Mouse (Mus musculus) heart, adult 8-10 months (tissue): Measurements from ENCODE around the gene Dkk2. TPM values are rescaled to one million over a fixed set of nuclear protein-coding genes. Genes with fewer than 3 reads are reported as not detected.

Source experiments
- DNase-seq: peaks from one replicate; pipeline ENCODE4 v3.0.0; 2022; ENCODE audit warnings: low spot score
- total RNA-seq, 4 experiments: library from RNA; stranded (reverse); gene quantifications; 2 replicates each; pipeline ENCODE4 v1.2.4; 2022

Dkk2 gene
- total RNA-seq, 4 experiments from 2014 or later, result 0.09 to 0.16 (median 0.14) TPM; not detected in 1

- DNase-seq, result no peak
Observed at GRCm38 (mm10) chr3:132122581-132122980, 37.5 kb downstream of the Dkk2 start.

DNA sequence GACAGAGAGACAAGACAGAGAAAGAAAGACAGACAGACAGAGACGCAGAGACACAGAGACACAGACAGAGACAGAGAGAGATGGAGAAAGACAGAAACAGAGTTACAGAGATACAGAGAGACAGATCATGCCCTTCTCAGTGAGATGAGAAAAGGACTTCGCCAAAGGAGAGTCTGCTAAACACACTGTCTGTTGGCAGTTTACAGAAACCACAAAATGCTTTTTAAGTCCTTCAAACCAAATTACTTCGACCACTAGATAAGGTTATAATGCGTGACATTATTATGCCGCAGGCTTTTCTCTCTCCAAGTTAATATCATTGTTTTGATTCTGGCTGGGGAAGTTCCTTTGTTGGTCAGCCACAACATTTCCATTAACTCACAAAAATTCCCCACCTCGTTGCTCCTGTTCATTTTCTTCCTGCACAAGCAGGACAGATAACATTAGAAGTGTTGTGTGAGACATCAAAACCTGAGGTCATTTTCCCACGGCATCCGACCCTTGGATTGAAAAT is 40.2 kb downstream of the Dkk2 start:
- no peak for DNase-seq

DNA sequence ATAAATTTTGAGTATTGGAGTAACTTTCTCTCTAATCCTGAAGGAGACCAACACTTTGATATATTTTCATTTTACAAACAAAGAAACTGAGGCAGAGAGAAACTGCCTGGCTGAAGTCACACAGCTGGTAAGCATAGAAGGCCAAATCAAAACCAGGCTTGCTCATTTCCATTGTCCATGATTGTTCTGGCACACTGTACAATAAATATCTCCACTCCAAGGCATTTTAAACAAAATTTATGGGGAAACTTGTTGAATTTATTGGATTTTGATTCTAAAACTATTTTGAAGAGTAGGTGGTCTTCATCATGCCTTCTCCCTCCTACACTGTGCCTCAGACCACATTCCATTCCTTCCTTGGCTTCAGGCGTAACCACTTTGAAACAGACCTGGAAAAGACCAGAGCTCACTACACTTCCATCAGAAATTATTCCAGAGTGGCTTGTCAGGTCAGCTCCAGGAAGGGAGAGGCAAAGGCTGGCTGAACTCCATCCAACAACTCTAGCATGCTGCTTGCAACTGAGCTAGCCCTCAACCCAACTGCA is 44.7 kb downstream of the Dkk2 start:
- DNase-seq, result no peak

DNA sequence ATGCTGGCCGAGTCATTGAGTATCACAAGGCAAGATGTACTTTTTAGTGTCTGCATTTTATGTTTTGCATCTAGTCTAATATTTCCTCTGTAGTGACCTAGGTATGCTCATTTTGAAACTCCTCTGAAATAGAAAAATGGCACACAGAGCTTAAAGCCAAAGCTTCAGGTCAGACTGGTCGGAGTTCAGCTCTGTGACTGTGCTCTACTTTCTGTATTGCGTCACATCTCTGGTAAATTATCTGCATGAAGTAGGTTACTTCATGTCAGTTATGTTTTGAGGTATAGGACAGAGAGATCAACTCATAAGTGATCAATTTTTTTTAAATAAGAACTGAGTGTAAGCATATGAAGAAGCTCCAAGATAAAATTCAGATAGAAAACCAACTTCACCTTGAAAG is 45.7 kb downstream of the Dkk2 start:
- no peak for DNase-seq

- DNase-seq, result no peak
Observed at GRCm38 (mm10) chr3:132131939-132132338, 46.8 kb downstream of the Dkk2 start.

- DNase-seq, result no peak
Observed at GRCm38 (mm10) chr3:132134502-132134901, 49.4 kb downstream of the Dkk2 start.

DNA sequence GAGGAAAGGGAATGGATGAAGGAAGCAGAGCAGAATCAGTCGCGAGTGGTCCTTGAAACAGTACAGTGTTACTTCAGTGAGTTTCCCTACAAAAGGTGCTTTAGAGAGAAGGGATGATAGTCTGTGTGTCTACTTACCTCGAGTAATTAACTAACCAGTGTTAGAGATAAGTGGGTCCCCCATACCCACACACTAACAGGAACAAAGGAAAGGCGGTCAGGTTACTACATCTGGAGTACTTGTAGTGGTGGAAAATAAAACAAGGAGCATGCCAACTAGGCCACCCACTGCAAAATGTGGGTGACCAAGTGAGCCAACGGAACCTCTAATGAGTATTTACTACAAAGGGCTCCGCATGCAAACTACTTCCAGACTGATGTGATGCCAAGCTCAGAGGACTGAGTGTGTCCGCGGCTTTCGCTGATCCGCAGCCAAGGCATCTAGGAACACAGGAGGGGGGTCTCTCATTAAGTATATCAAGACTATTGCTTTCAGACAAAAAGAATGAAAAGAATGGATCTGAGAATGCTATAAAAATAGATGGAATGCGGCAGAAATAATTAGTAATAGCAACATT is 52.8 kb downstream of the Dkk2 start:
- no peak for DNase-seq

DNA sequence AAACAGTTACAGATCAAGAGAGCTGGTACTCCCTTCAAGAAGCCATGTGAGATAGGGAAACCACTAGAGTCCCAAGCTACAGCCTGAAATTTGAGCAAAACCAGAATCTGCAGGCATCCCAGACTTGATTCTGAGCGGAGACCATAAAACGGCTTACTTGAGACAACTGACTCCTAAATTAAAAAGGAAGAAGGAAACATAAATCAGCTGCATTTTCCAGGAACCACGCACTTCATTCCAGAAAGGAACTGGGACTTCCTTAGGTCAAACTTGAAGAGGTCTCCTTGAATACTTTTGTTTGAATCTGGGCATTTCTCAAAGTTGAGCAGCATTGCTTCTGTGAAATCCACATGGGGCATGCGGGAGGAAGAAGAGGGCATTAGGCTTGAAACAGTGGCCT is 55.9 kb downstream of the Dkk2 start:
- no peak for DNase-seq

GRCm38 (mm10) chr3:132149446-132150025 is 64.4 kb downstream of the Dkk2 start:
- no peak for DNase-seq

DNA sequence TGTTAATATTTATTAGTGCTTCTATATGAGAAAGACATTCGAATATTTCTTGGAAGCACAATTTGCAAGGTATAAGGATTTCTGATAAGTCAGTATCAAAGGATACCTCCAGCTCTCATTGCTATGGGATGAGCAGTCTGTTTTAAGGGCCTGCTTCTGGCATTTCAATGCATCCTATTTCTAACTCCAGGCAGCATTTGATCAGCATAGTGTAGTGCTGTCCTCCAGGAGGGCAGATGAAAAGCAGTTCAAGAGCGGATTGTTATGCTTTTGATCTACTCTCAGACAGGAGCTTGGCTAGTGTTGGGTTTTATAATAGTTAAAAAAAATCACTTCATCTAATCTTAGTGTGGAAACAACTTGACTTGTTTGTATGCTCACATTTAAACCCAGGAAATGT is 73.7 kb downstream of the Dkk2 start:
- no peak for DNase-seq

- no peak for DNase-seq
Observed at GRCm38 (mm10) chr3:132168911-132169310, 83.8 kb downstream of the Dkk2 start.

GRCm38 (mm10) chr3:132186888-132187552 is 101.9 kb downstream of the Dkk2 start:
- DNase-seq, result no peak

DNA sequence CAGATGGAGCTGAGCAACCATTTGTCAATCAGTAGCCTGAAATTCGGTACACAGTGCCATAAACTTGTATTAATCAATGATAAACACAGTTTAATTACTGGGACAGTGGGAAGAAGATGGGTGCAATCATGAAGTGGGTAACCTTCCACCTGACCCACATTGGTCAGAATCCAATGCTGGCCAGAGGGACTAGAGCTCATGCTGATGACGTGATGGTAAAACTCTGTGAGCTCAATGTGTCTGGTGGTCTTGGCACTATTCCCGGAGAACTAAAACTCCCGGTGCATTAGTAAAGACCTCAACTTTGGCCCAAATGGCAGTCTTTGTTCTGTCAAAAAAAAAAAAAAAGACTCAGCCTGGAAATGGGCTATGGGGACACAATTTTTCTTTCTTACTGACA is 116.9 kb downstream of the Dkk2 start:
- no peak for DNase-seq

DNA sequence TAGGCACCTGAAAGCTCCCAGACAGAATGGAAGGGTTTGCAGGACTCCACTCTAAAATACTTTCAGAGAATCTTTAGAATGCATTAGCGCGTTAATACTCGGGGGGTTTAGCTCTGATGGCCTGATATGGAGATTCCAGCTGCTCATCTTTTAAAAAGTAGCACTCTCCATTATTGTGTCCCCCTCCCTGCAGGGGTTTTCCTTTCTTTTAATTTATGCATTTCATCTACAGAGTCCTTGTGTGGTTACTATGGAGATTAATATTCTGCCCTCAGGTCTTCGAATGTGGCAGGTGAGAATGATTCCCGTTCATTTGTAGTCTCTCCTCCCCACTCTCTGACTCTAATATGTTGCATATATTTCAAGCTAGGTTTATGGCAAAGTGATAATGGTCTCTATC is 117.6 kb downstream of the Dkk2 start:
- DNase-seq, result no peak

GRCm38 (mm10) chr3:132207469-132207868 is 122.4 kb downstream of the Dkk2 start:
- DNase-seq, result peak; percentile 6

DNA sequence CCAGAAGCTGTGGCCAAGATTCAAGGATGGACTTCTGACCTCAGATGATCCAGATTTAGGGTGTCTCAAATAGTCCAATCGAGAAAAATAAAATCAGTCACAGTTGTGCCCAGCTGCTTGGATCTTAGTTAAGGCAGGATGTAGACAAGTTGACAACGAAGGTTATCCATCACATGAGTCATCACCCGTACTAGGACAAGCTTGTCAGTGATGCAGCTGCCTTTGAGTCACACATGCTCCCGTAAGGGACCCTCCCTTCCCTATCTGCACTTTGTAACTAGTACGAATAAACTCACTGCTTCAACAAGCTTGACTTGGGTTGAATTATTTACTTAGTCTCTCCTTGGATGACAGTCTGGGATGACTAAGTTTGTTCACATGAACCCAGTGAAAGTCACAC is 126.2 kb downstream of the Dkk2 start:
- peak; percentile 25 for DNase-seq

- no peak for DNase-seq
Observed at GRCm38 (mm10) chr3:132219977-132220487, 134.9 kb downstream of the Dkk2 start.

- no peak for DNase-seq
Observed at GRCm38 (mm10) chr3:132227622-132228021, 142.5 kb downstream of the Dkk2 start.
